Mouse (Mus musculus): ENCODE results near the gene Cavin3. TPM values are rescaled to one million over a fixed set of nuclear protein-coding genes. Genes with fewer than 3 reads are reported as not detected.

Cavin3 gene
- total and polyA plus RNA-seq, 2 experiments from 2014 or later = 79.9 to 84.2 TPM

DNA sequence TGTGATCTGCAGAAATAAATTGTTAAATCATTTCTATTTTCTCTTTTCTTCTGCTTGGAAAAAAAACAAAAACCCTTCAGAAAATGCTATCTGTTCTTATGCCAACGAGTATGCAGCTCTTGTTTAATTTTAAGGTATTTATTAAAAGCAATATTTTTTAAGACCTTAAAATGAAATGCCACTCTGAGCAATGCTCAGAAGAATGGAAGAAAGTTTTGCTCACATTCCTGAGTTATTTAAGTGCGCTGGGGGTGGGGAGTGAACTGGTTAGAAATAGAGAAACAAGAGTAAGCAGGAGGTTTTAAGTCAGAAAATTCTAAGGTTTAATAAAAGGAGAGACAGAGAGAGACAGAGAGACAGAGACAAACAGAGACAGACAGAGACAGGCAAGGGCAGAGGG lies 37.7 kb upstream of the Cavin3 start:
- H3K4me1 ChIP-seq (ENCODE audit: control insufficient read depth, insufficient read depth) = no peaks in the 10 kb centered on the region
- H3K4me2 ChIP-seq (ENCODE audit: low read depth, low read length) = no peak overlapping the region
- H3K36me3 ChIP-seq (replicated peaks; ENCODE audit: control insufficient read depth, insufficient read depth, low read length) = no peaks in the 10 kb centered on the region
- 75% methylated on average over 2 of the region's 2 CpGs for WGBS
- H3K27me3 ChIP-seq (ENCODE audit: control insufficient read depth, insufficient read depth, low read length) = no peaks in the 10 kb centered on the region
- TF ChIP-seq CTCF (IDR thresholded peaks at IDR 0.05; ENCODE audit: low read depth) (no peak), EP300 (IDR thresholded peaks at IDR 0.05; ENCODE audit: low read depth) (no peak)
- H3K9ac ChIP-seq (replicated peaks; ENCODE audit: low read depth, low read length) = no peak overlapping the region
- DNase-seq (ENCODE audit: low spot score) (no peak), ATAC-seq (ENCODE audit: insufficient read depth, low read depth) (no peak)
- H3K4me3 ChIP-seq (ENCODE audit: low read depth, low read length) = no peak overlapping the region
- no peaks in the 10 kb centered on the region for H3K9me3 ChIP-seq (replicated peaks; ENCODE audit: control insufficient read depth, low read length)
- H3K27ac ChIP-seq (ENCODE audit: low read depth) = no peak overlapping the region

DNA sequence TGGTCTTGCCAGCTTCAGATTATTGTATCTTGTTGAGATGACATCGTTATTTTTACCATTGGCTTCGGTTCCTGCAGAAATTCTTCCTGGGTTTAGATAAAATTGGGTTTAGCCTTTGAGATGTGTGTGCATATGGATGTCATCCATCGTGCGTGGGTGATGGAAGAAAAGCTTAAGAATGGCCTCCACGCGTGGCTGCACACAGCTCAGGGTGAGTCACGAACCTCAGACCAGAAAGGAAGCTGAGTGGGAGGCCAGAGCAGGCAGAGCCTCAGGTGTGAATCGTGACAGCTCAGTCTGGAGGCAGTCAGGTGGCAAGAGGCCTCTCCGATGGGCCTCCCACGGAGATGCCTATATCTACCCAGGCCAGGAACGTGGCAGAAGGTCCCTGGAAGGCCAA lies 37.2 kb upstream of the Cavin3 start:
- Histone ChIP-seq H3K4me3 (ENCODE audit: low read depth, low read length) (no peak overlapping the region), H3K4me2 (ENCODE audit: low read depth, low read length) (no peak overlapping the region), H3K4me1 (ENCODE audit: control insufficient read depth, insufficient read depth) (no peaks in the 10 kb centered on the region), H3K9me3 (replicated peaks; ENCODE audit: control insufficient read depth, low read length) (no peaks in the 10 kb centered on the region), H3K27me3 (ENCODE audit: control insufficient read depth, insufficient read depth, low read length) (no peaks in the 10 kb centered on the region), H3K9ac (replicated peaks; ENCODE audit: low read depth, low read length) (no peak overlapping the region), H3K36me3 (replicated peaks; ENCODE audit: control insufficient read depth, insufficient read depth, low read length) (no peaks in the 10 kb centered on the region), H3K27ac (ENCODE audit: low read depth) (no peak overlapping the region)
- ATAC-seq (ENCODE audit: insufficient read depth, low read depth) (no peak), DNase-seq (ENCODE audit: low spot score) (no peak)
- TF ChIP-seq CTCF (IDR thresholded peaks at IDR 0.05; ENCODE audit: low read depth) = no peak
- no peak for TF ChIP-seq EP300 (IDR thresholded peaks at IDR 0.05; ENCODE audit: low read depth)
- WGBS = 58% methylated on average over 11 of the region's 11 CpGs

DNA sequence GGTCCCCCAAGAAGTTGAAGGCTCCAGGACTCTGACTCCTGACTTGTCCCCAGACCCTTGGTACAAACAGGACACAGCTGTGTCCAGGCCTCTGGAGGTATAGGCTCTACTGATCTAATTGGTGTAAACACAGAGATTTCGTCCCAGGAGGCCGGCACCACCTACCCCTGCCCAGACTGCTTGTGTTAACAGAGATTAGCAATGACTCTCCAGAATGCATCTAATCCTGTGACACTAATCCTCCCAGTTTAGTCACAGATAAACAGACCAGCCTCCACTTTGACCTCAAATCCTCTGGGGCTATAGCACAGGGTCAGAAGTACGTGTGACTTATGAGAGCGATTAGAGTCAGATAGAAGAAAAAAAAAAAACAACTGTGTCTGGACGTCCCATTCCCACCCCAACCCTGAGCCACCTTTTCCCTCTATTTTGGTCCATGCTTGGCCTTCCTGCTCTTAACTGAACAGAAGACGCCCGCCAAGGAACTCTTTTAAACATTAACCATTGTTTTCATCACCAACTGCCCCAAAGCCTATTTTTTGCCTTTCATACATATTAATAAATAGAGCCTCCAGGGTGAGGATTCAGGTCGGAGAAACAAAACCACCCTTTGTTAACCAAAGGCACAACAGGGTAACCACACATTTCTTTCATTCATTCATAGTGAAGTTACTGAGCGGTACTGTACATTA lies 34.7 kb upstream of the Cavin3 start:
- Histone ChIP-seq H3K4me2 (ENCODE audit: low read depth, low read length) (no peak overlapping the region), H3K27me3 (ENCODE audit: control insufficient read depth, insufficient read depth, low read length) (no peaks in the 10 kb centered on the region), H3K36me3 (replicated peaks; ENCODE audit: control insufficient read depth, insufficient read depth, low read length) (no peaks in the 10 kb centered on the region), H3K9ac (replicated peaks; ENCODE audit: low read depth, low read length) (no peak overlapping the region), H3K27ac (ENCODE audit: low read depth) (no peak overlapping the region), H3K4me1 (ENCODE audit: control insufficient read depth, insufficient read depth) (no peaks in the 10 kb centered on the region), H3K9me3 (replicated peaks; ENCODE audit: control insufficient read depth, low read length) (no peaks in the 10 kb centered on the region), H3K4me3 (ENCODE audit: low read depth, low read length) (no peak overlapping the region)
- TF ChIP-seq CTCF (IDR thresholded peaks at IDR 0.05; ENCODE audit: low read depth) = no peak
- no peak for TF ChIP-seq EP300 (IDR thresholded peaks at IDR 0.05; ENCODE audit: low read depth)
- WGBS = 42% methylated on average over 9 of the region's 9 CpGs
- no peak for DNase-seq (ENCODE audit: low spot score)
- ATAC-seq (ENCODE audit: insufficient read depth, low read depth) = no peak

DNA sequence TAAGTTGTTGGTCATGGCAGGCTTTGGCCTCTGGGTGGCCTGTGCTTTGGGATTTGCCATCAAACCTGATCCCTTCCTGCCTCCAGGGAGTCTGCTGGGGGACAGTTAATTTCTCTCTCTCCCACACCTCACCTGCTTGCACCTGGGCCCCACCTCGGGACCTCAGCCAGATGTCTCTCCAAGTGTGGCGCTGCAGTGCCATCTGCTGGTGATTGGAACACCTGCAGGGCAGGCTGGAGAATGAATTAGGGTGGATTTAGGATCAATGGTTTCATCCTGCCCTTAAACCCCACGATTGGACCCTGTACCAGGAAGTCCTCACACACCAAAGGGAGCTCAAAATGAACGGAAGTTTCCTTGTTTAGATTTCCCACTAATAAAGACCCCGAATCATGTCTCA lies 33.1 kb upstream of the Cavin3 start:
- DNase-seq (ENCODE audit: low spot score) (peak; percentile 26), ATAC-seq (ENCODE audit: insufficient read depth, low read depth) (no peak)
- WGBS = 6% methylated on average over 5 of the region's 5 CpGs
- Histone ChIP-seq H3K27ac (ENCODE audit: low read depth) (no peak overlapping the region), H3K36me3 (replicated peaks; ENCODE audit: control insufficient read depth, insufficient read depth, low read length) (no peaks in the 10 kb centered on the region), H3K9me3 (replicated peaks; ENCODE audit: control insufficient read depth, low read length) (no peaks in the 10 kb centered on the region), H3K9ac (replicated peaks; ENCODE audit: low read depth, low read length) (no peak overlapping the region), H3K4me1 (ENCODE audit: control insufficient read depth, insufficient read depth) (no peaks in the 10 kb centered on the region), H3K4me2 (ENCODE audit: low read depth, low read length) (no peak overlapping the region), H3K4me3 (ENCODE audit: low read depth, low read length) (no peak overlapping the region), H3K27me3 (ENCODE audit: control insufficient read depth, insufficient read depth, low read length) (no peaks in the 10 kb centered on the region)
- TF ChIP-seq CTCF (IDR thresholded peaks at IDR 0.05; ENCODE audit: low read depth) (peak; percentile 88), EP300 (IDR thresholded peaks at IDR 0.05; ENCODE audit: low read depth) (no peak)

DNA sequence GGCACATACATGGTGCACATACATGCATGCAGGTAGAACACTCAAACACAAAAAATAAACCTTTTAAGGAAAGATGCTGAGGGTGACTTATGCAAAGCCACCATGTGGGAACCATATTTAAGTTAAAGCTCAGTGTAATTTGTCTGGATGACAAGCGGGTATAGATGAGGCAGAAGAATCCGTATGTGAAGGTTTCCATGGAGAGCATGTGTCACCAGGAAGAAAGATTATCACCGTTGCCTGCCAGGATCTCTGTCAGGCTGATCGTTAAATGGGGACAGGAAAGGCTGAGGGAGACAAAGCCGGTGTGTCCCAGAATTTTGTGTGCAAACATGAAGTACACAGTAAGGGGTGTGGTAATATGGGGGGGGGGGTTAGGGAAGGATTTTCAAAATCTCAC lies 32.5 kb upstream of the Cavin3 start:
- Histone ChIP-seq H3K27ac (ENCODE audit: low read depth) (no peak overlapping the region), H3K4me2 (ENCODE audit: low read depth, low read length) (no peak overlapping the region), H3K27me3 (ENCODE audit: control insufficient read depth, insufficient read depth, low read length) (no peaks in the 10 kb centered on the region), H3K9ac (replicated peaks; ENCODE audit: low read depth, low read length) (no peak overlapping the region), H3K4me1 (ENCODE audit: control insufficient read depth, insufficient read depth) (peaks cover 4% of the 10 kb centered on the region; the same call in 1 of the 2 replicates), H3K9me3 (replicated peaks; ENCODE audit: control insufficient read depth, low read length) (no peaks in the 10 kb centered on the region), H3K36me3 (replicated peaks; ENCODE audit: control insufficient read depth, insufficient read depth, low read length) (no peaks in the 10 kb centered on the region), H3K4me3 (ENCODE audit: low read depth, low read length) (no peak overlapping the region)
- TF ChIP-seq CTCF (IDR thresholded peaks at IDR 0.05; ENCODE audit: low read depth) (no peak), EP300 (IDR thresholded peaks at IDR 0.05; ENCODE audit: low read depth) (no peak)
- ATAC-seq (ENCODE audit: insufficient read depth, low read depth) = no peak
- WGBS = 54% methylated on average over 5 of the region's 5 CpGs
- DNase-seq (ENCODE audit: low spot score) = no peak

DNA sequence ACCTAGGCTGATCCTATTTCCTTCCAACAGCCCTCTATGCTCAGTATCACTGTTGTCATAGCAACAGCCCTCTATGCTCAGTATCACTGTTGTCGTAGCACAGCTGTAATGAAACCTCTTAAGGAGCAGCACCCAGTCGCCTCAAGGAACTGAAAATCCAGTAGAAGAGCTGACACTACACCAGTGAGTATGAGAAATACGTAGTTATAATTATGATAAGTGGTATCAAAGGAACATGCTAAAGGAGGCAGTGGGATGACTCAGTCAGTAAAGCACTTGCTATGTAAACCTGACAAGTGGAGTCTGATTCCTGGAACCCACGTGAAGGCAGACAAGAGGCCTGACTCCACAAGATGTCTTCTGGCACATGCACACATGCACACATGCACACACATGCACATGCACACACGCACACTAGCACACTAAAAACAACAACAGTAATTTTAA lies 31.8 kb upstream of the Cavin3 start:
- Histone ChIP-seq H3K27ac (ENCODE audit: low read depth) (no peak overlapping the region), H3K27me3 (ENCODE audit: control insufficient read depth, insufficient read depth, low read length) (no peaks in the 10 kb centered on the region), H3K4me1 (ENCODE audit: control insufficient read depth, insufficient read depth) (peaks cover 4% of the 10 kb centered on the region; the same call in 1 of the 2 replicates), H3K9me3 (replicated peaks; ENCODE audit: control insufficient read depth, low read length) (no peaks in the 10 kb centered on the region), H3K4me3 (ENCODE audit: low read depth, low read length) (no peak overlapping the region), H3K4me2 (ENCODE audit: low read depth, low read length) (no peak overlapping the region), H3K36me3 (replicated peaks; ENCODE audit: control insufficient read depth, insufficient read depth, low read length) (no peaks in the 10 kb centered on the region), H3K9ac (replicated peaks; ENCODE audit: low read depth, low read length) (no peak overlapping the region)
- 43% methylated on average over 5 of the region's 5 CpGs for whole genome bisulfite sequencing
- no peak for TF ChIP-seq CTCF (IDR thresholded peaks at IDR 0.05; ENCODE audit: low read depth)
- DNase-seq (ENCODE audit: low spot score) (no peak), ATAC-seq (ENCODE audit: insufficient read depth, low read depth) (no peak)
